ENCODE assay signal across 12 mouse cellular contexts in the genomic region with DNA sequence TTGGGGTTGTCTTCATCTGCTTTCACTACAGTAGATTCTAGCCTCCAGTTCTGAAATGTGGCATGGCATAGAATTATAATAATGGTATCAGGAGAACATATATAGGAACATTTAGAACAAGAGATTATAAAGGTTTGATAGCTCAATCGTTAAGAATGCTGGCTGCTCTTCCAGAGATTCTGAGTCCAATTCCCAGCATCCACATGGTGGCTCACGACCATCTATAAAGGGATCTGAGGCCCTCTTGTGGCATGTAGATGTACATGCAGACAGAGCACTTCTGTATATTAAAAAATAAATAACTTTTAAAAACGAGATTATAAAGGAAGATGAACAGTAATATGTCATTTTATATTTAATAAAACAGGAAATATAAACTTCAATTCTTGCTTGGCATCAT. TPM values are rescaled to one million over a fixed set of nuclear protein-coding genes. Genes with fewer than 3 reads are reported as not detected.
A peak's percentile ranks its signal among the peaks of the same experiment; 100 is the strongest.
DNase-seq lines count a peak whose midpoint lies in the region; ATAC-seq and TF ChIP-seq lines count a peak whose summit lies in the region.
"Had no signal": no experiment of that assay in that cellular context is flagged by ENCODE, and none has a peak within 500 bp of the region (broad histone marks: within the 10 kb centered on the region; RNA-seq: fewer than 3 reads in every experiment).

No protein-coding gene starts in this region.

- H3K4me1 ChIP-seq in hindbrain, postnatal 0 days (ENCODE audit: insufficient read depth, low read length): no peaks in the 10 kb centered on the region
- H3K4me1 ChIP-seq in hindbrain, embryonic 12.5 days: no peaks in the 10 kb centered on the region
- H3K4me1 ChIP-seq in midbrain, embryonic 14.5 days (ENCODE audit: control insufficient read depth, insufficient read depth, low read length): no peaks in the 10 kb centered on the region
- no peaks in the 10 kb centered on the region for H3K4me1 ChIP-seq in midbrain, embryonic 16.5 days (ENCODE audit: control insufficient read depth, insufficient read depth, low read length)
- H3K4me1 ChIP-seq in bone marrow, adult 2 months (ENCODE audit: control insufficient read depth, insufficient read depth, low read length): no peaks in the 10 kb centered on the region
- H3K4me1 ChIP-seq: neural tube, embryonic 12.5 days had no signal

- H3K4me3 ChIP-seq in hindbrain, postnatal 0 days (ENCODE audit: low read length): no peak overlapping the region
- no peak overlapping the region for H3K4me3 ChIP-seq in hindbrain, embryonic 12.5 days
- no peak overlapping the region for H3K4me3 ChIP-seq in midbrain, embryonic 14.5 days (replicated peaks; ENCODE audit: low read depth, low read length)
- no peak overlapping the region for H3K4me3 ChIP-seq in midbrain, embryonic 16.5 days (ENCODE audit: low read depth, low read length)
- no peak overlapping the region for H3K4me3 ChIP-seq in bone marrow, adult 2 months (replicated peaks; ENCODE audit: control insufficient read depth, low read depth, low read length)
- H3K4me3 ChIP-seq: neural tube, embryonic 12.5 days had no signal

- H3K27ac ChIP-seq in hindbrain, postnatal 0 days: no peak overlapping the region
- H3K27ac ChIP-seq in hindbrain, embryonic 12.5 days: no peak overlapping the region
- H3K27ac ChIP-seq in midbrain, embryonic 14.5 days (replicated peaks; ENCODE audit: low read depth, low read length): no peak overlapping the region
- H3K27ac ChIP-seq in midbrain, embryonic 16.5 days (ENCODE audit: low read length): no peak overlapping the region
- no peak overlapping the region for H3K27ac ChIP-seq in bone marrow, adult 2 months (ENCODE audit: control insufficient read depth, insufficient read depth, low read depth, low read length, poor library complexity)
- H3K27ac ChIP-seq: neural tube, embryonic 12.5 days had no signal

- no peaks in the 10 kb centered on the region for H3K27me3 ChIP-seq in hindbrain, postnatal 0 days (ENCODE audit: insufficient read depth, low read length)
- H3K27me3 ChIP-seq in hindbrain, embryonic 12.5 days: no peaks in the 10 kb centered on the region
- no peaks in the 10 kb centered on the region for H3K27me3 ChIP-seq in midbrain, embryonic 14.5 days (ENCODE audit: control insufficient read depth, insufficient read depth, low read length)
- no peaks in the 10 kb centered on the region for H3K27me3 ChIP-seq in midbrain, embryonic 16.5 days (ENCODE audit: control insufficient read depth, insufficient read depth, low read depth, low read length)
- H3K27me3 ChIP-seq in splenic B cell, adult 2 months (ENCODE audit: control insufficient read depth, insufficient read depth, low read length, poor library complexity, severe bottlenecking): no peaks in the 10 kb centered on the region
- H3K27me3 ChIP-seq: neural tube, embryonic 12.5 days had no signal

- no peak overlapping the region for H3K9ac ChIP-seq in hindbrain, postnatal 0 days (replicated peaks; ENCODE audit: low read length)
- H3K9ac ChIP-seq in hindbrain, embryonic 12.5 days: no peak overlapping the region
- H3K9ac ChIP-seq in midbrain, embryonic 14.5 days (replicated peaks; ENCODE audit: low read length): no peak overlapping the region
- H3K9ac ChIP-seq in midbrain, embryonic 16.5 days (ENCODE audit: low read depth, low read length): no peak overlapping the region
- H3K9ac ChIP-seq: neural tube, embryonic 12.5 days had no signal

- WGBS in hindbrain, postnatal 0 days: 45% methylated on average over 3 of the region's 3 CpGs
- 49% methylated on average over 3 of the region's 3 CpGs for WGBS in hindbrain, embryonic 12.5 days
- 47% methylated on average over 3 of the region's 3 CpGs for WGBS in midbrain, embryonic 14.5 days
- WGBS in midbrain, embryonic 16.5 days: 53% methylated on average over 3 of the region's 3 CpGs
- WGBS in bone marrow, adult 2 months: 32% methylated on average over 3 of the region's 3 CpGs

- TF ChIP-seq CTCF in hindbrain, postnatal 0 days (IDR thresholded peaks at IDR 0.05; ENCODE audit: low read depth): peak; percentile 55
- 0 out of 2 replicates have a peak, but pooled peaks have one; percentile 6 for TF ChIP-seq CTCF in bone marrow, adult 2 months (IDR thresholded peaks at IDR 0.05; ENCODE audit: control insufficient read depth, insufficient read depth, low read length)

- TF ChIP-seq POLR2A in bone marrow, adult 2 months (IDR thresholded peaks at IDR 0.05; ENCODE audit: borderline replicate concordance, control insufficient read depth, low read depth, low read length): no peak

- H3K36me3 ChIP-seq in hindbrain, postnatal 0 days (ENCODE audit: insufficient read depth, low read length): no peaks in the 10 kb centered on the region
- no peaks in the 10 kb centered on the region for H3K36me3 ChIP-seq in hindbrain, embryonic 12.5 days
- H3K36me3 ChIP-seq in midbrain, embryonic 14.5 days (ENCODE audit: control insufficient read depth, insufficient read depth, low read length): no peaks in the 10 kb centered on the region
- no peaks in the 10 kb centered on the region for H3K36me3 ChIP-seq in midbrain, embryonic 16.5 days (ENCODE audit: control insufficient read depth, insufficient read depth, low read length)
- H3K36me3 ChIP-seq in splenic B cell, adult 2 months (ENCODE audit: control insufficient read depth, insufficient read depth, low read length, poor library complexity, severe bottlenecking): 0 out of 2 replicates have a peak, but pooled peaks cover 1% of the 10 kb centered on the region
- H3K36me3 ChIP-seq: neural tube, embryonic 12.5 days had no signal

- no peak for ATAC-seq in hindbrain, postnatal 0 days
- ATAC-seq in hindbrain, embryonic 12.5 days (ENCODE audit: low FRiP score): no peak
- no peak for ATAC-seq in midbrain, embryonic 14.5 days (ENCODE audit: low FRiP score, low TSS enrichment)
- ATAC-seq in midbrain, embryonic 16.5 days: no peak

- H3K9me3 ChIP-seq in hindbrain, postnatal 0 days (ENCODE audit: low read length): 0 out of 2 replicates have a peak, but pooled peaks cover 2% of the 10 kb centered on the region
- no peaks in the 10 kb centered on the region for H3K9me3 ChIP-seq in hindbrain, embryonic 12.5 days (replicated peaks)
- no peaks in the 10 kb centered on the region for H3K9me3 ChIP-seq in midbrain, embryonic 14.5 days (ENCODE audit: control insufficient read depth, low read length)
- no peaks in the 10 kb centered on the region for H3K9me3 ChIP-seq in midbrain, embryonic 16.5 days (replicated peaks; ENCODE audit: control insufficient read depth, low read length, poor library complexity, severe bottlenecking)
- H3K9me3 ChIP-seq: neural tube, embryonic 12.5 days had no signal

- no peak for DNase-seq in hindbrain, postnatal 0 days (ENCODE audit: low spot score)
- peak; percentile 12 for DNase-seq in midbrain, embryonic 14.5 days
- peak; percentile 58 for DNase-seq in splenic B cell, adult 2 months (ENCODE audit: low read depth, low spot score)
- no peak for DNase-seq in adrenal gland, adult (ENCODE audit: inconsistent age in 2 of 2, low spot score in 1 of 2)
- no peak for DNase-seq in spleen, postnatal 36 days (ENCODE audit: low spot score in 2 of 2)
- DNase-seq: cerebellum, postnatal 36 days; gastrocnemius, postnatal 14 days; heart, postnatal 36 days had no signal

- H3K4me2 ChIP-seq in hindbrain, postnatal 0 days (ENCODE audit: low read depth, low read length): no peak overlapping the region
- no peak overlapping the region for H3K4me2 ChIP-seq in hindbrain, embryonic 12.5 days (replicated peaks)
- no peak overlapping the region for H3K4me2 ChIP-seq in midbrain, embryonic 14.5 days (ENCODE audit: low read length)
- H3K4me2 ChIP-seq in midbrain, embryonic 16.5 days (ENCODE audit: low read length): no peak overlapping the region
- H3K4me2 ChIP-seq: neural tube, embryonic 12.5 days had no signal

RNA-seq across cellular contexts. Expression of a gene that starts 19.2 kb away (rescaled TPM):
- 19.2 and 23.2 TPM in 2 replicates for total RNA-seq in hindbrain, postnatal 0 days (2014; rRNA removed)
- polyA plus RNA-seq in hindbrain, postnatal 0 days (2015; fragmentation: Nextera tagmentation; extraction: Ambion mirVana): 13.3 and 14.3 TPM in 2 replicates
- polyA plus RNA-seq in hindbrain, embryonic 12.5 days (2016; fragmentation: Nextera tagmentation; extraction: Ambion mirVana): 23.2 and 24.7 TPM in 2 replicates
- 13.5 and 17.9 TPM in 2 replicates for polyA plus RNA-seq in midbrain, embryonic 14.5 days (2014; fragmentation: Nextera tagmentation; extraction: Ambion mirVana)
- polyA plus RNA-seq in midbrain, embryonic 16.5 days (2015; fragmentation: Nextera tagmentation; extraction: Ambion mirVana): 18.9 and 22.0 TPM in 2 replicates
- 32.8 and 34.1 TPM in 2 replicates for polyA plus RNA-seq in bone marrow, adult 2 months (2011; ENCODE audit: insufficient read depth, insufficient read length, low replicate concordance, missing spikeins)

RNA-seq across cellular contexts. Expression of a gene that starts 19.4 kb away (rescaled TPM):
- 1.4 and 1.8 TPM in 2 replicates for total RNA-seq in hindbrain, postnatal 0 days (2014; rRNA removed)
- polyA plus RNA-seq in hindbrain, postnatal 0 days (2015; fragmentation: Nextera tagmentation; extraction: Ambion mirVana): 3.5 and 3.8 TPM in 2 replicates
- polyA plus RNA-seq in hindbrain, embryonic 12.5 days (2016; fragmentation: Nextera tagmentation; extraction: Ambion mirVana): 13.3 and 13.5 TPM in 2 replicates
- polyA plus RNA-seq in midbrain, embryonic 14.5 days (2014; fragmentation: Nextera tagmentation; extraction: Ambion mirVana): 3.3 and 6.1 TPM in 2 replicates
- polyA plus RNA-seq in midbrain, embryonic 16.5 days (2015; fragmentation: Nextera tagmentation; extraction: Ambion mirVana): 3.1 and 4.7 TPM in 2 replicates
- polyA plus RNA-seq in bone marrow, adult 2 months (2011; ENCODE audit: insufficient read depth, insufficient read length, low replicate concordance, missing spikeins): 6.2 and 14.7 TPM in 2 replicates

Comparison
In these comparisons a context has a peak if more than half of its experiments do, and no peak if none do; other contexts are left out.
1. DNase-seq: peak in midbrain, embryonic 14.5 days (single experiment) and splenic B cell, adult 2 months (single experiment); none in hindbrain, postnatal 0 days (single experiment), adrenal gland, adult (0 of 2) and spleen, postnatal 36 days (0 of 2).